Mouse (Mus musculus): ENCODE measurements around the gene Lrfn2.

Gene Lrfn2

GRCm38 (mm10) chr17:48931621-48932405 lies at the start of gene Lrfn2:
TSS of gene Lrfn2 (plus strand) at chr17:48932379.
- no peak for DNase-seq (ENCODE audit: low spot score)

GRCm38 (mm10) chr17:48887472-48888385 lies 44.5 kb upstream of the Lrfn2 start:
- DNase-seq (ENCODE audit: low spot score): no peak

- no peak for DNase-seq (ENCODE audit: low spot score)
Measured at GRCm38 (mm10) chr17:48905286-48906040, 26.7 kb upstream of the Lrfn2 start.

GRCm38 (mm10) chr17:48913437-48913836 lies 18.7 kb upstream of the Lrfn2 start:
- no peak for DNase-seq (ENCODE audit: low spot score)

- no peak for DNase-seq (ENCODE audit: low spot score)
Measured at GRCm38 (mm10) chr17:48917411-48917810, 14.8 kb upstream of the Lrfn2 start.

GRCm38 (mm10) chr17:48918458-48918857 lies 13.7 kb upstream of the Lrfn2 start:
- no peak for DNase-seq (ENCODE audit: low spot score)

GRCm38 (mm10) chr17:48922905-48923304 lies 9.3 kb upstream of the Lrfn2 start:
- no peak for DNase-seq (ENCODE audit: low spot score)

GRCm38 (mm10) chr17:48925426-48925825 lies 6.8 kb upstream of the Lrfn2 start:
- no peak for DNase-seq (ENCODE audit: low spot score)

GRCm38 (mm10) chr17:48930994-48931393 lies 1.2 kb upstream of the Lrfn2 start:
- DNase-seq (ENCODE audit: low spot score): no peak

GRCm38 (mm10) chr17:48932406-48932906 lies 277 bp downstream of the Lrfn2 start:
- DNase-seq (ENCODE audit: low spot score): no peak

- no peak for DNase-seq (ENCODE audit: low spot score)
Measured at GRCm38 (mm10) chr17:48932916-48933315, 737 bp downstream of the Lrfn2 start.

GRCm38 (mm10) chr17:48935201-48935600 lies 3.0 kb downstream of the Lrfn2 start:
- DNase-seq (ENCODE audit: low spot score): no peak

- no peak for DNase-seq (ENCODE audit: low spot score)
Measured at GRCm38 (mm10) chr17:48936445-48937141, 4.4 kb downstream of the Lrfn2 start.

- DNase-seq (ENCODE audit: low spot score): no peak
Measured at GRCm38 (mm10) chr17:48938711-48939220, 6.6 kb downstream of the Lrfn2 start.

- DNase-seq (ENCODE audit: low spot score): no peak
Measured at GRCm38 (mm10) chr17:48946315-48946714, 14.1 kb downstream of the Lrfn2 start.

- no peak for DNase-seq (ENCODE audit: low spot score)
Measured at GRCm38 (mm10) chr17:48946765-48947164, 14.6 kb downstream of the Lrfn2 start.

- no peak for DNase-seq (ENCODE audit: low spot score)
Measured at GRCm38 (mm10) chr17:48951250-48951649, 19.1 kb downstream of the Lrfn2 start.

- DNase-seq (ENCODE audit: low spot score): no peak
Measured at GRCm38 (mm10) chr17:48956033-48956631, 24.0 kb downstream of the Lrfn2 start.

GRCm38 (mm10) chr17:48960161-48960698 lies 28.1 kb downstream of the Lrfn2 start:
- DNase-seq (ENCODE audit: low spot score): no peak

- DNase-seq (ENCODE audit: low spot score): no peak
Measured at GRCm38 (mm10) chr17:48962646-48963045, 30.5 kb downstream of the Lrfn2 start.

All from MN1 (cell line).